Mouse (Mus musculus): ENCODE results near the gene Dctpp1. TPM values are rescaled to one million over a fixed set of nuclear protein-coding genes. Genes with fewer than 3 reads are reported as not detected.

Gene Dctpp1
- polyA plus RNA-seq, 1 experiment from 2014 or later, result 193 TPM

DNA sequence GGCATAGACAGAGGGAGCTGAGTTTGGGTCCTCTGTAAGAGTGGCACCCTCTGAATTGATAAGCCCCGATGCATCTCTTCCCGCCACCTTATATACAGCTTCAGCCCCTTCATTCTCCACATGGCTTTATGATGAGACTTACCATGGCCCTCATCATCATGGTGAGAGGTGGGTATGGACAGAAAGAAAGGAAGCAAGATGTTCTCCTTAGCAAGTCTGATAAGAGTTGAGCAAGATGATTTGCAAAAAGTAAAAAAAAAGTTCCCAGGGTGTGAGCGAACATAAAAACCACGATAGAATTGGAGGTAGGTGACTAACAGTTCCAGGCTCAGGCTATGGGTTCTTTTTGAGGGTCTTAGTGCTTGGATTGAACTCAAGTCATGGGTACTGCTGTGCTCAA, 41.8 kb downstream of the Dctpp1 start:
- Histone ChIP-seq H3K36me3 (ENCODE audit: control insufficient read depth, insufficient read depth, low read length) (no peaks in the 10 kb centered on the region), H3K4me2 (replicated peaks; ENCODE audit: low read depth, low read length) (no peak overlapping the region), H3K9me3 (ENCODE audit: control insufficient read depth, low read length) (no peaks in the 10 kb centered on the region), H3K9ac (ENCODE audit: low read depth, low read length) (no peak overlapping the region), H3K4me3 (ENCODE audit: low read depth, low read length) (no peak overlapping the region), H3K27ac (ENCODE audit: low read depth, low read length) (no peak overlapping the region), H3K4me1 (replicated peaks; ENCODE audit: control insufficient read depth, insufficient read depth, low read length) (no peaks in the 10 kb centered on the region), H3K27me3 (ENCODE audit: control insufficient read depth, insufficient read depth, low read length) (peaks cover 10% of the 10 kb centered on the region; the same call in 1 of the 2 replicates)
- DNase-seq (ENCODE audit: low spot score) (no peak), ATAC-seq (ENCODE audit: low FRiP score) (no peak)
- WGBS, result 91% methylated on average over 4 of the region's 4 CpGs

DNA sequence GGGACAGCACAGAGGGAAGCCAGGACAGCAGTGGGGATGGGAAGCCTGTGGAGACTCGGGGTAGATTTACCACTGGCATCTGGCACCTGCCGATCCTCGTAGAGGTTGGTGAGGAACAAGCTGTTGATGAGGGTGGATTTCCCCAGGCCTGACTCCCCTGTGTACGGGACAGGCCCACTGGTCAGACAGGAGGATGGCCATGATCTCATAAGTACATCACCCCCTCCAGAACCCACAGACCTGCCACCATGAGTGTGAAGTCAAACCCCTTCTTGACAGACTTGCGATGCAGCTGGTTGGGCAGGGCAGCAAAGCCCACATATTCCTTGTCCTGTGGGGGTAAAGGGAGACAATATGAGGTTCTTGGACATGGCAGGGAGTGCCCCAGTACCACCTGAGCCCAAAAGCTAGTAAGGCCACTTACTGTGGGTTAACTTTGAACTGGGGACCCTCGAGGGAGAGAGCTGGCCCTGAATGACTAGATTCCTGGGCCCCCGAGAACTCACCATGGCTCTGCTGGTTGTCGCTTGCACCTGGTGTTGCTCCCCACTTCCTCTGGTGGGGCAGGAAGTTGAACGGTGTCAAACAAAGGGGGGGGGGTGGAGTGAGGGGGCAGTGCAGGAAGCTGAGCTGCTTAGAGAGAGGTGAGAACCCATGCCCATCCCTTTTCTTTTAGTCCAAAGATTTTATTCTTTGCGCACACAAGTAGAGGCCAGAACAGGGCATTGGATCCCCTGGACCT, 42.4 kb downstream of the Dctpp1 start:
- no peak for ATAC-seq (ENCODE audit: low FRiP score)
- no peaks in the 10 kb centered on the region for H3K36me3 ChIP-seq (ENCODE audit: control insufficient read depth, insufficient read depth, low read length)
- H3K9me3 ChIP-seq (ENCODE audit: control insufficient read depth, low read length), result no peaks in the 10 kb centered on the region
- peaks cover 10% of the 10 kb centered on the region; the same call in 1 of the 2 replicates for H3K27me3 ChIP-seq (ENCODE audit: control insufficient read depth, insufficient read depth, low read length)
- H3K4me1 ChIP-seq (replicated peaks; ENCODE audit: control insufficient read depth, insufficient read depth, low read length), result no peaks in the 10 kb centered on the region
- H3K27ac ChIP-seq (ENCODE audit: low read depth, low read length), result no peak overlapping the region
- no peak for DNase-seq (ENCODE audit: low spot score)
- 87% methylated on average over 10 of the region's 10 CpGs for WGBS
- no peak overlapping the region for H3K4me2 ChIP-seq (replicated peaks; ENCODE audit: low read depth, low read length)
- H3K4me3 ChIP-seq (ENCODE audit: low read depth, low read length), result no peak overlapping the region
- H3K9ac ChIP-seq (ENCODE audit: low read depth, low read length), result no peak overlapping the region

DNA sequence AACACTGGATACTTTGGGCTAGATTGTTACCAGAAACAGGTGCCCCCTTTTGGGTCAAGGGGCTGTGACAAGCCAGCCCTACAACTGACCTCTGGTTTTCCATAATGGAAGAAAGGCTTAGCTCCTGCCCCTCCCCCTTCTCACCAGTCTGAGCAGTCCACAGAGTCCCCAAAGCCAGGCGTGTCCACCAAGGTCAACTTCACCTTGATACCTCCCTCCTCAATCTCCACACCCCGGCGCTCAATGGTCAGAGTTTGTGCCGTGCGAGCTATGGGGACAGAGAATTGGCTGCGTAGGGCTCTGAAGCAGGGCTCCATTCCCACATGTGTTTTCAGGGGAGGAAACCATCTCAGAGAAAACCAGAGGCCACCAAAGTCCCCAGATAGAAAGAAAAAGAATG, 43.0 kb downstream of the Dctpp1 start:
- no peak overlapping the region for H3K27ac ChIP-seq (ENCODE audit: low read depth, low read length)
- H3K4me2 ChIP-seq (replicated peaks; ENCODE audit: low read depth, low read length), result no peak overlapping the region
- ATAC-seq (ENCODE audit: low FRiP score) (no peak), DNase-seq (ENCODE audit: low spot score) (no peak)
- H3K9ac ChIP-seq (ENCODE audit: low read depth, low read length), result no peak overlapping the region
- no peaks in the 10 kb centered on the region for H3K36me3 ChIP-seq (ENCODE audit: control insufficient read depth, insufficient read depth, low read length)
- no peaks in the 10 kb centered on the region for H3K4me1 ChIP-seq (replicated peaks; ENCODE audit: control insufficient read depth, insufficient read depth, low read length)
- peaks cover 10% of the 10 kb centered on the region; the same call in 1 of the 2 replicates for H3K27me3 ChIP-seq (ENCODE audit: control insufficient read depth, insufficient read depth, low read length)
- H3K9me3 ChIP-seq (ENCODE audit: control insufficient read depth, low read length), result no peaks in the 10 kb centered on the region
- H3K4me3 ChIP-seq (ENCODE audit: low read depth, low read length), result no peak overlapping the region
- WGBS, result 86% methylated on average over 6 of the region's 6 CpGs

DNA sequence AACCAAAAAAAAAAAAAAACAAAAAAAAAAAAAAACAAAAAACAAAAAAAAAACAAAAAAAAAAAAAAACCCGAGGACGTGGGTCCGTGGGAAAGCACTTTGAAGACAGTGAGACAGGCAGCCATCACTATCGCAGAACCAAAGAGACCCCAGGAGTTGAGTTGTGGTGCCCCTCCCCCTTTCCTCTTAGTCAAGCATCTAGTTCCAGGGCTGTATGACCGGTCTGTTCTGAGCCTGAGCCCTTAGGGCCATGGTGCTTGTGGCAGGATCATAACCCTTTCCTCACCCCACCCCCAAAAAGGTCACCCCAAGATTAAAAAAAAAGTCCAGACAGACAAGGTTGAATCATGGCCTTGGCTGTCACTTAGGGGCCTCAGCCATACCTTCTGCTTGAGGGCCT, 44.2 kb downstream of the Dctpp1 start:
- H3K4me1 ChIP-seq (replicated peaks; ENCODE audit: control insufficient read depth, insufficient read depth, low read length), result no peaks in the 10 kb centered on the region
- H3K9me3 ChIP-seq (ENCODE audit: control insufficient read depth, low read length), result no peaks in the 10 kb centered on the region
- no peaks in the 10 kb centered on the region for H3K36me3 ChIP-seq (ENCODE audit: control insufficient read depth, insufficient read depth, low read length)
- ATAC-seq (ENCODE audit: low FRiP score), result no peak
- no peak overlapping the region for H3K27ac ChIP-seq (ENCODE audit: low read depth, low read length)
- WGBS, result 90% methylated on average over 5 of the region's 5 CpGs
- no peak overlapping the region for H3K4me3 ChIP-seq (ENCODE audit: low read depth, low read length)
- no peak for DNase-seq (ENCODE audit: low spot score)
- no peak overlapping the region for H3K4me2 ChIP-seq (replicated peaks; ENCODE audit: low read depth, low read length)
- no peak overlapping the region for H3K9ac ChIP-seq (ENCODE audit: low read depth, low read length)
- H3K27me3 ChIP-seq (ENCODE audit: control insufficient read depth, insufficient read depth, low read length), result peaks cover 10% of the 10 kb centered on the region; the same call in 1 of the 2 replicates

DNA sequence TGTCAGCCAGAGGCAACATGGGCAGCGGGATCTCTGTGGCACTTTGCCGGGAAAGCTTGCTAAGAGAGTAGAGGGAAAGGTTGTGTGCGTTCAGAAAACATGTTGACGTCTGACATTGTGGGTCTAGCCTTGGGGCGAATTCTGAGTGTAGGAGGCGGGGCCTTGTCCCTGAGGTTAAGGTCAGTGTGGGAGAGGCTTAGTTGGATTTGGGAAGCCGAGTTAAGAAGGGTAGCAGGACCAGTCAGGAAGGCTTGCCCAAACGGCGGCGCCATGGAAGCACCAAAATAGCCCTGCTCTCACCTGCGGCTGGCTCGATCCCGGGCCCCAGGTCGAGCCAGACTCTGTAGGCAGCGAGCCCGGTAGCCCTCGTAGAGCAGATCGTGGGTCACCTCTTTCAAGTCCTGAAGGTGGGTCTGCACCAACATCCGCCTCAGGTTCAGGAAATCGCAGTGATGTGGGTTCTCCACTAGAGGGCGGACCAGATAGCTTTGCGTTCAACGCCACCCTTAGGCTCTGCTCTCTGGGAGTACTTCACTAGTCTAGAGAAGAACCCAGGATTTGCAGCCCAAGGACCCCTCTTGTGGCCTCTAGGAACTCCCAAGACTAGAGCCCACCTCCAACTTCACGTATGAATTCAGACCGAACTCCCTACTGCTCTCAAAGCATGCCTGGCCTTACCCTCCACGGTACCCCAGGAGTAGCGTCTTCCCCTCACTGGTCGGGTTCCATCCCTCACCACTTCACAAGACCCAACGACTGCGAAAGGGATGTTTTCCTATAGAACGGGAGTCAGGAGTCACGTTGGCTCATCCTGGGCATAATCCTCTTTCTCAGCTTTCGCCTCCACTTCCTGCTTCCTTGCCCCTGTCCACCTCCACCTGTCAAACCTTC, 45.3 kb downstream of the Dctpp1 start:
- Histone ChIP-seq H3K36me3 (ENCODE audit: control insufficient read depth, insufficient read depth, low read length) (no peaks in the 10 kb centered on the region), H3K4me2 (replicated peaks; ENCODE audit: low read depth, low read length) (peak overlapping the region; percentile 25; the same call in 1 of the 2 replicates), H3K4me3 (ENCODE audit: low read depth, low read length) (0 out of 2 replicates have a peak overlapping the region, but pooled peaks have one; percentile 13), H3K9me3 (ENCODE audit: control insufficient read depth, low read length) (no peaks in the 10 kb centered on the region), H3K4me1 (replicated peaks; ENCODE audit: control insufficient read depth, insufficient read depth, low read length) (no peaks in the 10 kb centered on the region), H3K9ac (ENCODE audit: low read depth, low read length) (no peak overlapping the region), H3K27ac (ENCODE audit: low read depth, low read length) (no peak overlapping the region), H3K27me3 (ENCODE audit: control insufficient read depth, insufficient read depth, low read length) (peaks cover 10% of the 10 kb centered on the region; the same call in 1 of the 2 replicates)
- 22% methylated on average over 33 of the region's 33 CpGs for WGBS
- ATAC-seq (ENCODE audit: low FRiP score), result no peak
- DNase-seq (ENCODE audit: low spot score), result peak; percentile 79

DNA sequence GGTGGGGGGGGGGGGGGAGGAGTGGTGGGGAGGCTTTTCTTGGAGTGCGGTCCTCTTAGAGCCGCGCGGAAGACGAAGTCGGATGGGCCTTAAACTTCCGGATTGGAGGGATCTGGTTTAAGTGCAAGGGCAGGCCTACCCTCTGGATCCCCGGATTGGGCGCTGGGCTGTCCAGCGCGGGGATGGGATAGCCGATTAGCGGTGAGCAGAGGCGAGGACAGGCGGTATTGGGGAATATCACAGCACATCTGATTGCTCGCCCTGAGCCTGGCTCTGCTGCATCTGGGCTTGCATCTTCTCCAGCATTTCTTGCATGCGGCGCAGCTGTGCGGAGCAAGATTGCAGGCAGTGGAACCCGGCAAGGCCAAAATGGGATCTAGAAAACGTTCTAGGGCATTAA, 46.0 kb downstream of the Dctpp1 start:
- Histone ChIP-seq H3K27ac (ENCODE audit: low read depth, low read length) (no peak overlapping the region), H3K9ac (ENCODE audit: low read depth, low read length) (no peak overlapping the region), H3K4me3 (ENCODE audit: low read depth, low read length) (no peak overlapping the region), H3K4me1 (replicated peaks; ENCODE audit: control insufficient read depth, insufficient read depth, low read length) (no peaks in the 10 kb centered on the region), H3K27me3 (ENCODE audit: control insufficient read depth, insufficient read depth, low read length) (peaks cover 10% of the 10 kb centered on the region; the same call in 1 of the 2 replicates), H3K4me2 (replicated peaks; ENCODE audit: low read depth, low read length) (no peak overlapping the region), H3K9me3 (ENCODE audit: control insufficient read depth, low read length) (no peaks in the 10 kb centered on the region), H3K36me3 (ENCODE audit: control insufficient read depth, insufficient read depth, low read length) (no peaks in the 10 kb centered on the region)
- no peak for DNase-seq (ENCODE audit: low spot score)
- no peak for ATAC-seq (ENCODE audit: low FRiP score)
- WGBS, result 27% methylated on average over 21 of the region's 21 CpGs

DNA sequence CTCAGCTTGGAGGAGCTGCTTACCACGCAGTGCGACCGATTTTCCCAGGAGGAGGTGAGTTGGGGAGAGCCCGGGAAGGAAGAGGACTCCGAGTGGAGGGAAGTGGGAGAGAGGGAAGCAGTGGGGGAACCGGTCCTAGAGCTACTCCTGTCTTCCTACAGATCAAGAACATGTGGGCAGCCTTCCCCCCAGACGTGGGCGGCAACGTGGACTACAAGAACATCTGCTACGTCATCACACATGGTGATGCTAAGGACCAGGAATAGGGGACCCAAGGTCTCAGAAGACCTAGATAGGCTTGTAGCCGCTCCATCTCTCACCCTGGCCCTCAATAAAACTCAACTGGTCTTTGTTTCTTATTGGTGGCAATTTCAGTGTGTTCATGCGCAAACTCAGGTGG, 46.6 kb downstream of the Dctpp1 start:
- 47% methylated on average over 12 of the region's 12 CpGs for WGBS
- ATAC-seq (ENCODE audit: low FRiP score), result no peak

DNA sequence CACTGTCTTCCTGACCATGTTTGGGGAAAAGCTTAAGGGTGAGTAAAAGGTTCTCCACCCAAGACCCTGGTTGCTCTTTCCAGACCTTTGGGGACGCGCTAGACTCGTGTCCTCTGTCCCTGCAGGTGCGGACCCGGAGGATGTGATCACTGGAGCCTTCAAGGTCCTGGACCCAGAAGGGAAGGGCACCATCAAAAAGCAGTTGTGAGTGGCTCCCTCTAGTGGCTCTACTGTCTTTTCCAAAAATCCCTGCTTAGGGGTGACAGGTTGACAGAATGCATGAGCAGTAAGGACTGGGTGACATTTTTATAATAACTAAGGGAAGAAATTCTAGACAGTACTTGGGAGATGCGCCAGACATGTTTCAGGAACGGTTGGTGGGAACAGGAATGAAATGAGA, 47.0 kb downstream of the Dctpp1 start:
- H3K9me3 ChIP-seq (ENCODE audit: control insufficient read depth, low read length), result no peaks in the 10 kb centered on the region
- H3K27me3 ChIP-seq (ENCODE audit: control insufficient read depth, insufficient read depth, low read length), result peaks cover 10% of the 10 kb centered on the region; the same call in 1 of the 2 replicates
- H3K27ac ChIP-seq (ENCODE audit: low read depth, low read length), result no peak overlapping the region
- H3K4me3 ChIP-seq (ENCODE audit: low read depth, low read length), result no peak overlapping the region
- H3K36me3 ChIP-seq (ENCODE audit: control insufficient read depth, insufficient read depth, low read length), result no peaks in the 10 kb centered on the region
- no peak for ATAC-seq (ENCODE audit: low FRiP score)
- WGBS, result 41% methylated on average over 7 of the region's 7 CpGs
- no peak overlapping the region for H3K4me2 ChIP-seq (replicated peaks; ENCODE audit: low read depth, low read length)
- no peak overlapping the region for H3K9ac ChIP-seq (ENCODE audit: low read depth, low read length)
- H3K4me1 ChIP-seq (replicated peaks; ENCODE audit: control insufficient read depth, insufficient read depth, low read length), result no peaks in the 10 kb centered on the region
- DNase-seq (ENCODE audit: low spot score), result peak; percentile 65

More for the DNA sequence above, 46.6 kb downstream of the Dctpp1 start:
- H3K4me3 ChIP-seq (ENCODE audit: low read depth, low read length), result no peak overlapping the region
- H3K27ac ChIP-seq (ENCODE audit: low read depth, low read length), result no peak overlapping the region
- no peak overlapping the region for H3K4me2 ChIP-seq (replicated peaks; ENCODE audit: low read depth, low read length)
- no peak overlapping the region; the same call in 1 of the 2 replicates for H3K9ac ChIP-seq (ENCODE audit: low read depth, low read length)
- no peaks in the 10 kb centered on the region for H3K4me1 ChIP-seq (replicated peaks; ENCODE audit: control insufficient read depth, insufficient read depth, low read length)
- H3K27me3 ChIP-seq (ENCODE audit: control insufficient read depth, insufficient read depth, low read length), result peaks cover 10% of the 10 kb centered on the region; the same call in 1 of the 2 replicates
- H3K9me3 ChIP-seq (ENCODE audit: control insufficient read depth, low read length), result no peaks in the 10 kb centered on the region
- peak; percentile 3 for DNase-seq (ENCODE audit: low spot score)
- H3K36me3 ChIP-seq (ENCODE audit: control insufficient read depth, insufficient read depth, low read length), result no peaks in the 10 kb centered on the region
